Mouse (Mus musculus) NIH3T3 (cell line): Measurements from ENCODE around the gene Errfi1.
A peak's percentile ranks its signal among the peaks of the same experiment; 100 is the strongest.

Experiments used
- DNase-seq: peaks from one replicate; pipeline ENCODE4 v3.0.0-alpha.2; 2012; ENCODE audit warnings: low read depth

Errfi1 gene

DNA sequence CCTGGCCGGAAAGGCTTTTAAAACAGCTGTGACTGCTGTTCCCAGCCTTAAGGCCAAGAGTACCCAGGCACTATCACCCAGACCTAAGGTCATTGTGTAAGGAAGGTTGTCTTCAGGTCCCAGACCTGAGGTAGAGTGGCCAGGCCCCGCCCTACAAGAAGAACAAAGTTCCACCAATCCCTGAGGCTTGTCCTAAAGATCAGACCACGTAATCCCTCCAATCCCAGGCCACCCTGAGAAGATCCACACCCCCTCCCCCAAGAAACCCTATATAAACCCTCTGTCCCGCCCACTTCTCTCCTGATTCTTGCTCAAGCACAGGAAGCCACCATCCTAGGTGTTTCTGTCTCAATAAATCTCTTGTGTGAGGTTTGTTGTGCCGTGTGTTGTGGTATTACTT is 26.6 kb downstream of the Errfi1 start:
- DNase-seq, result no peak

DNA sequence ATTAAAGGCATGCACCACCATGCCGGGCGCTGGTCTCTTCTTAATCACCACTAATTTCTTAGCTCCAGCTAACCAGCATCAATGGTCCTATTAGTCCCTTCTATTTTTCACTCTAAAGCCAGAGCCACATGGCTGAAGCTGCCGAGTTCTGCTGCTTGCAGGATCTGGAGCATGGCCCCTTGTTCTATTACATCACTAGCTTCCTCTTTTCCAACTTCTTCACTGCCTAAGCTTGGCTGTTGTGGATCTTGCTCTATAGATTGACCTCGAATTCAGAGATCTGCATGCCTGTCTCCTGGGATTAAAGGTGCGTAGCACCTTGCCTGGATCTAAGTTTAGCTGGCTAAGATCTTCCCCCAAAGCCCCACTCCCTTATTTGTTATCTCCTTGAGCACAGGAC is 28.9 kb downstream of the Errfi1 start:
- no peak for DNase-seq

GRCm38 (mm10) chr4:150887903-150888302 is 34.2 kb downstream of the Errfi1 start:
- DNase-seq, result no peak

DNA sequence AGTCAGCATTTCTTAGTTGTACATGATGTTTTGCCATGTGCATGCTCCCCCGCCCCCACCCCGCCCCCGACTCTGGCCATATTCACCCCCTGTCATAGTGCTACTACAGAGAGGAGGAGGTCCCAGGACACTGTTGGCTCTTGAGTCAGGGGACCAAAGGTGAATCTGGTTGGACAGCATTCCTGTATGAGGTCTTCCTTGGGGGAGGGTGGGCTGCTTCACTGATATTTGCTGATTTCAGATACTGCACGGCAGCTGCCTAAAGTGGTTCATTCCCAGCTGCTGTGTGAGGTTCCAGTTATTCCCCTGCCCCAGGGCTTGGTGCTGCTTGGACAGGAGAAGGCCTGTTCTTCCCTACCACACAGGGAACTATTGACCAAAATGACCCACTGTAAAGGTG is 34.8 kb downstream of the Errfi1 start:
- DNase-seq, result no peak

- DNase-seq, result no peak
These were observed 35.7 kb downstream of the Errfi1 start for GRCm38 (mm10) chr4:150889273-150889954.

DNA sequence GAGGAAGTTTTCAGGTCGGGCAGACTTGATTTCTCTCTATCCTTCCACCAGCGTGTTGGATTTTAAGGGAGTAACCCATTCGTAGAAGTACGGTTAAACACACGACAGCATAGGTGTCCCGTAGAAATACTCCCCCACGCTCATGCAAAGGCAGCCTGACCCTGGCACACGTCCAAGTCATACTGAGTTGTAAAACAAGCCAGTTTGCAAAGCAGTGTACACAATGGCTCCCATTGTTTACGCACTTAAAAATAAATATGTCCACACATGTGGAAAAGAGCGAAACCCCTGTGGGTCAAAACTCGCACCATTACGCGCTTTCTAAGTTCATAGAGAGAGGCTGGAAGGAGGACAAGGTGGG is 36.2 kb downstream of the Errfi1 start:
- no peak for DNase-seq

- DNase-seq, result no peak
These were observed 37.6 kb downstream of the Errfi1 start for GRCm38 (mm10) chr4:150891308-150891707.

DNA sequence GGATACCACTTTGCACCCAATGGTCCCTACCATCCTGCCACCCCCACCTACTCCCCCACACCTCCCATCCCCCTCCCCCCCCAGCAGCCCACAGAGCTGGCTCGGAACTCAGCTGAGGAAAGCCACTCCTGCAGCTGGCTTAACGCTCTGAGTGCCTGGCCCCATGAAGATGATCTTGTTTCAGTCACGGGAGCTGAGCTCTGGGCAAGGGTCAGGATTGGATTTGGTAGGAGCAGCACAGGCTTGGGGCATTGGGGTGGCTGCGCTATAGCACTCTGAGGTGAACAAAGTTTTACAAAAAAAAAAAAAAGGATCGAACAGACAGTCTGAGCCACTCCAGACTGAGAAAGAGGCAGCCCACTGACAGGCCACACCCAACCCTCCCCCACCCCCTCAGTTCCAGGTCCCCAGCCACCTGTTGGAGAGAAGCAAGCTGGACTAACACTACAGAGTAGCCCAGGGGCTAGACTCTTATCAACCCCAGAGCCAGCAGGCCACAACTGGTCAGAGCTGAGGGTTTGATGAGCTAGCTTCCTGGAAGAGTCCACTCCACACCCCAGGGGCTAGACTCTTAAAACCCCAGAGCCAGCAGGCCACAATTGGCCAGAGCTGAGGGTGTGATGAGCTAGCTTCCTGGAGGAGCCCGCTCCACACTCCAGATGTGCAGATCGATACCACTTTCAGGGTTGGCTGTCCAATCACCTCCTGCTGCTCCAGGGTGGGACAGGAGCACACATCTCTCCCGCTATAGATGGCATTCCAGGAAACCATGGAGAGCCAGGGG is 41.2 kb downstream of the Errfi1 start:
- DNase-seq, result no peak

- no peak for DNase-seq
These were observed 43.3 kb downstream of the Errfi1 start for GRCm38 (mm10) chr4:150896896-150897624.

GRCm38 (mm10) chr4:150898716-150899365 is 45.1 kb downstream of the Errfi1 start:
- peak; percentile 85 for DNase-seq

DNA sequence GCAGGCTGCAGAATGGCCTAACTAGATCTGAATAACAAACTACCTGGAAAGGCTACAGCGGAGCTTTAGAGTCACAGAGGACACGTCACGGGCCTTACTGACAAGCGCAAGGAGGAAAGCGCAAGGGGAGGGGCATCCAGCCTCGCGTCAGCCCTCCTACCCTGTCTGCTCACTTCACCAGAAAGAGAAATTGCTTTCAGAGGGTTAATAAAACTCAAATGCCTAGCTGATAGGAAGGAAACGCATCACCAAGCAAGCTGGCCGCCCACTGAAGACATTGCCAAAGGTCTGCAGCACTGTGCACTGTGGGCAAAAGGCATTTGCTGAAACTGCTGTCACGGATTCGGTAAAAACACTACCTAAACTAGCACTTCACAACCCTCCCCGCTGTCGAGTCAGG is 46.8 kb downstream of the Errfi1 start:
- DNase-seq, result no peak

DNA sequence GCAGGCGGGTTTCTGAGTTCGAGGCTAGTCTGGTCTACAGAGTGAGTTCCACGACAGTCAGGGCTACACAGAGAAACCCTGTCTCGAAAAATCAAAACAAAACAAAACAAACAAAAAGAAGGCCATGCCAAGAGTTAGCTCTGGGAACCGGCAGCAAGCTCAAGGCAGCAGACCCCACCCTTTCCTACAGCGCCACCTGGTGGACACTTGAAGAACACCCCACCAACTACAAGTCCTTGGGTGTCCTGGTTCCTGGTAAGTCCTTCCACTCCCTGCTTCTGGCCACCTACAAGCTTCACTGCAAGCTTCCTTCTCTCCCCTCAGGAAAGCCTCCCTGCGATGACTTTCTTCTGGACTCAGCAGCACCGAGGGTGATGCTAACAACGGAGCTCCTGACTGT is 47.9 kb downstream of the Errfi1 start:
- DNase-seq, result peak; percentile 86

GRCm38 (mm10) chr4:150902062-150902461 is 48.3 kb downstream of the Errfi1 start:
- DNase-seq, result no peak

DNA sequence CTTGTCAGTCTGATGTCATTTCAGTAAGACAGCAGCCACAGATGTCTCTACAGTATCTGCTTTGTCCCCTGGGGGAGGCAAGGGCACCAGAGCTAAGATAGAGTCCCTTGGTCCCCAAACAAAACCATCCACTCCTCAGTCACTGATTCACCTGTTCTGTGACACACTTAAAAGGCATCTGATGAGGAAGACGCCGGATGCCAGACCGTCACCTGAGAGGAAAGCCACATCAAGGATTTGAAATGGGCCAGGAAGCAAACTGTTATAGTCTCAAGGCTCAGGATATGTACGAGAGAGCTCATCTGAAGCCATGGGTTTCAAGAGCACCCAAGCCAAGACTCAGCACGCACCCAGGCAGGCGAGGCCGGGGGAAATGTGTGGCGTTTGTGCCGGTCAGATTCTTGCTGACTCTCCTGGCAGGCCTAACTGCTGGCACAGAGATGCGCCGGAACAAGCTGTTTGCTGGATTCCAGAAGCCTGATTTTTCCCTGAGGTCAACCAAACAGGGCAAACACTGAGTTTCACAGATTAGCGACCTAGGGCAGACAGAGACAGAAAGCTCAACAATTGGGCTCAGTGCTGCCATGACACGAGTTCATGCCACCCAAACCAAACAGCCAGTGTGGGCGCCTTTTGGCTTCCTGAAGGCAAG is 49.5 kb downstream of the Errfi1 start:
- no peak for DNase-seq

- DNase-seq, result no peak
These were observed 53.4 kb downstream of the Errfi1 start for GRCm38 (mm10) chr4:150907099-150907498.

GRCm38 (mm10) chr4:150908512-150908911 is 54.8 kb downstream of the Errfi1 start:
- peak; percentile 51 for DNase-seq

DNA sequence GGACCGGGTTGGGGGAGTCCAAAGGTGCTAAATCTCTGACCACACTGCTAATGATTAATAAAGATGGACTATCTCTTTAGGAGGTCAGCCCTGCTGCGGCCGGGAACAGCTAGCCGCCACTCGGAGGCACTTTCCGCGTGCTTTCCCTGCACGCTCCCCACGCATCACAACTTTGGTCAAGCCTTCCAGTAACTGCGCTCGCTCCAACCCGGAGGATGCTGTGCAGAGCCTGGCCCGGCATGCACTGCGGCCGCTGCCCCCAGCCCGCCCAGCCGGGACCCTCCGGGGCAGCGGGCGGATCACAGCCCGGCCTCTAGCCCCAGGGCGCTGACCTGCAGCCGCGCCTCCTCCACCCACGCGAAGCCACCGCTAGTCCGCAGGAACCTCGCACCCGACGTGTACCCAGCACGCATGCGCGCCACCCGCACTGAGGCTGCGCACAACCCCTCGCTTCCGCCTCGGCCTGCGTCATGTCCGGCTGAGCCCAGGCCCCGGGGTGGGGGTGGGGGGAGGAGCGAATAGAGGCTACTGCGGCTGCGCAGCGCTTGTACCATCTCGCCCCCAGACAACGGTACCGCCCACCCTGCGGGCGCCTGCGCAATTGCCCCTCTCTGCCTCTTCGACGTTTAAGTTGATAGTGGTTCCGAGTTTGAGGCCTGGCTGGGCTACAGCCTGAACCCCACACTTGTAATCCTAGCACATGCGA is 55.9 kb downstream of the Errfi1 start:
- DNase-seq, result peak; percentile 99

DNA sequence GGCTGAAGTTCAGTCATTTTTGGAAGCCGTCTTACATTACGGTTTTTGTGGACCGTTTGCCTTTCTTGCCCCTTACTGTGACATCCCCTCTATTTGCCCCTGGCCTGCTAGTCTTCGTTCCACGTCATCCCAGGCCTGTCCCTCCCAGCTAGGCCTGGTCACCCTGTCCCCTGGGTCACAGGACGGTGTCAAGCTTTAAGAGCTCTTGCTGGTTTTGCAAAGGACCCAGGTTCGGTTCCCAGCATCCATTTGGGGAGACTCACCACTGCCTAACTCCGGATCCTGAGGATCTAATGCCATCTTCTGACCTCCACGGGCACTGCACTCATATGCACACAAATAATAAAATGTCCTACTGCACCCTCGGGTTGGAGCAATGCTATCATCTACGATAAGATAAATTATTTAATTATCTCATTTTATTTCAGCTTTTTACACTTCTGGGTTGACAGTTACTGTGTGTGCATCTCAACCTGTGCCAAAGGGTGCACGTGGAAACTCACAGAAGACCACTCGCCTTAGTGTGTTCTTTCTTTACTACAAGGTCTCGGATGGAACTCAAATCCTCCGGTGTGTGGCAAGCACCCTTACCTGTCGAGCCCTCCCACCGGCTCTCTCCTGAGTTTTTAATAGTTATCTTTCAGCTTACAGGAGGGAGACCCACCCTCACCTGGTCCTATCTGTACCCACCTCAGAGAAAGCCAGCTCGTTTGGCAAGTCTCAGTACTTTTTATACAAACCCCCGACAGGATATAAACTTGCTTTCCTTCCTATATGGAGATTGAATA is 56.6 kb downstream of the Errfi1 start:
- no peak for DNase-seq

DNA sequence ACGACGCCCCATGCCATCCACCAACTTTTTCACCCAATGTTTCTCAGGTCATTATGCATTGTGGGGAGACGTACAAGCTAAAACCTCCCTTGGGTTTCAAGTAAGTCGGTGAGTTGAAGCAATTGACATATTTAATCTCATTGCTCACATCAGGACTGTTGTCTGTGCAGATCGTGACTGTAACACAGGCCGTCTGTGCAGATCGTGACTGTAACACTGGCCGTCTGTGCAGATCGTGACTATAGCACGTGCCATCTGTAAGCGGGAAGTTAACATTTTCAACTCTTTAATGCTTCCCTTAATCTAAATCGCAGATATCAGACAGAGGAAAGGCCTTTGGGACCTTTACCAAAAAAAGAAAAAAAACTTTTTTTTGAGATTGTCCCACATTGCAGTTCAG is 60.0 kb downstream of the Errfi1 start:
- DNase-seq, result peak; percentile 38

DNA sequence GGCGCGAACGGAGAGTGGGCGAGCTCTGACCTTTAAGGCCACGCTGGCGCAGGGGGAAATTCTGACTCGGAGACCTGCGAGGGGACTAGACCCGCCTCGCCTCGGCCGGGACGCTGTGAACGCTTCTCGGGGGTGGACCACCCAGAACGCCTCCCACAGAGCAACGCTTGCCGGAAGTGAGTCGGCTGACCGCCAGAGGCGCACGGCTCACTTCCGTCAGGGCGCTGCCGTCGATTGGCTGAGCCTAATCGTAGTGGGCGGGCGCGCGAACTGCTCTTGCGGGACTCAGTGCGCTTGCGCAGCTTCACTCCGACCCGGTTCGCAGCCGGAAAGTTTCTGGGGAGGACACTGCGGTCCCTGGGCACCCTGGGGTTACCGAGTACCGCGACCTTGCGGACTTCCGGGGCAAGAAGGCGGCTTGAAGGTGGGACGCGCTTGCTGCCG is 60.6 kb downstream of the Errfi1 start, which contains the start of the genes Park7 and Tnfrsf9:
Gene Park7 (minus strand): TSS at position 148 of the 444 bp plus-strand sequence.
Gene Tnfrsf9 (plus strand): TSS at position 273 of the 444 bp plus-strand sequence.
- peak; percentile 98 for DNase-seq
